Mouse (Mus musculus) kidney, postnatal 0 days (tissue): Measurements from ENCODE around the gene Irgc1. TPM values are rescaled to one million over a fixed set of nuclear protein-coding genes. Genes with fewer than 3 reads are reported as not detected.

ENCODE experiments used
- ATAC-seq: fragments of 200-750 bp; cut with Nextera tagmentation; replicated peaks from 2 replicates; pipeline ENCODE4 v1.8.0; 2017; ENCODE audit warnings: low read depth, moderate number of reproducible peaks, moderate TSS enrichment, moderate library complexity; ENCODE audit not compliant: low FRiP score
- DNase-seq: peaks from one replicate; pipeline ENCODE4 v3.0.0-alpha.2; 2016; ENCODE audit warnings: low spot score
- H3K27ac ChIP-seq: fragments of 300-500 bp; sonication (generic); 2 replicates; pipeline ENCODE4 v1.5.1; 2014; ENCODE audit warnings: mild to moderate bottlenecking
- H3K27me3 ChIP-seq: fragments of 300-500 bp; sonication (generic); 2 replicates; pipeline ENCODE4 v1.6.1; 2014; ENCODE audit warnings: low read length, mixed read lengths; ENCODE audit not compliant: insufficient read depth
- H3K36me3 ChIP-seq: fragments of 300-500 bp; sonication (generic); 2 replicates; pipeline ENCODE4 v1.6.1; 2014; ENCODE audit warnings: low read length, mixed read lengths; ENCODE audit not compliant: insufficient read depth
- H3K4me1 ChIP-seq: fragments of 300-500 bp; sonication (generic); replicated peaks from 2 replicates; pipeline ENCODE4 v1.6.1; 2014; ENCODE audit warnings: antibody characterized with exemption, low read length, mixed read lengths; ENCODE audit not compliant: insufficient read depth
- H3K4me2 ChIP-seq: fragments of 300-500 bp; sonication (generic); 2 replicates; pipeline ENCODE4 v1.6.1; 2014; ENCODE audit warnings: mild to moderate bottlenecking, low read length, moderate library complexity, mixed read lengths
- H3K4me3 ChIP-seq: fragments of 300-500 bp; sonication (generic); replicated peaks from 2 replicates; pipeline ENCODE4 v1.5.1; 2014; ENCODE audit warnings: low read depth, low read length
- H3K9ac ChIP-seq: fragments of 300-500 bp; sonication (generic); 2 replicates; pipeline ENCODE4 v1.6.1; 2014; ENCODE audit warnings: low read depth, low read length
- H3K9me3 ChIP-seq: fragments of 300-500 bp; sonication (generic); replicated peaks from 2 replicates; pipeline ENCODE4 v1.6.1; 2016; ENCODE audit warnings: low read length, inconsistent platforms, mixed read lengths
- CTCF ChIP-seq: IDR thresholded peaks from 2 replicates; pipeline ENCODE4 v1.5.1; 2016; ENCODE audit warnings: antibody characterized with exemption, low read depth, mild to moderate bottlenecking, moderate library complexity
- WGBS: fragments of 180-500 bp; shearing (Covaris S2); extraction: QIAGEN DNeasy Blood & Tissue Kit; methylation state at CpG from one replicate; pipeline ENCODE4 v1.1.7; 2014; 5-methylcytosine and 5-hydroxymethylcytosine counted together
- polyA plus RNA-seq: library from polyadenylated mRNA; unstranded; fragments of >200 nt; fragmentation: Nextera tagmentation; extraction: Ambion mirVana; gene quantifications from 2 replicates; pipeline ENCODE4 v1.2.1, GENCODE M21; 2015

The Irgc1 gene
- polyA plus RNA-seq, 1 experiment from 2014 or later, result not detected

- 52% methylated on average over 18 of the region's 18 CpGs for WGBS
- Histone ChIP-seq H3K27me3 (no peaks in the 10 kb centered on the region; the same call in 1 of the 2 replicates), H3K27ac (no peak overlapping the region), H3K9ac (no peak overlapping the region), H3K4me1 (0 out of 2 replicates have a peak, but pooled peaks cover 4% of the 10 kb centered on the region), H3K4me3 (no peak overlapping the region), H3K4me2 (no peak overlapping the region), H3K36me3 (no peaks in the 10 kb centered on the region), H3K9me3 (no peaks in the 10 kb centered on the region)
- no peak for TF ChIP-seq CTCF
- ATAC-seq (no peak), DNase-seq (no peak)
These were observed 28.2 kb upstream of the Irgc1 start for GRCm38 (mm10) chr7:24480121-24480941.

DNA sequence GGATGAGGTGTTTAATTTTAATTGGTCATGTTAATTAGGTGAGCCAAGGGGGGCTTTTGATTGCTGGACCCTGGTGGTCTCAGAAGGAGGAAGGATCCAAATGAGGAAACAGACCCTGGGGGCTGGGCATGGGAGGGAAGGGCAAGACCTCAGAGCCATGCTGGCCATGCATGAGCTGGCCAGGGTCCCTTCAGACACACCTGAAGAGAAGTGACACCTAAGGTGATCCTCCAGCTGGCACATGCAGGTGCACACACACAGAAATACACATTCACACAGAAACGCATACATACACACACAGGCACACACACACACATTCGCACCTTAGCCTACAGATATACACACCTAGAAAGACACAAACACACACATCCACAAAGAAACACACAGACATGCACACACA is 27.6 kb upstream of the Irgc1 start:
- no peak overlapping the region for H3K4me3 ChIP-seq
- H3K36me3 ChIP-seq, result no peaks in the 10 kb centered on the region
- no peak overlapping the region for H3K27ac ChIP-seq
- H3K4me1 ChIP-seq, result 0 out of 2 replicates have a peak, but pooled peaks cover 4% of the 10 kb centered on the region
- ATAC-seq (no peak), DNase-seq (no peak)
- TF ChIP-seq CTCF, result no peak
- no peak overlapping the region for H3K4me2 ChIP-seq
- WGBS, result 95% methylated on average over 2 of the region's 2 CpGs
- H3K9ac ChIP-seq, result no peak overlapping the region
- H3K9me3 ChIP-seq, result no peaks in the 10 kb centered on the region
- H3K27me3 ChIP-seq, result no peaks in the 10 kb centered on the region; the same call in 1 of the 2 replicates

DNA sequence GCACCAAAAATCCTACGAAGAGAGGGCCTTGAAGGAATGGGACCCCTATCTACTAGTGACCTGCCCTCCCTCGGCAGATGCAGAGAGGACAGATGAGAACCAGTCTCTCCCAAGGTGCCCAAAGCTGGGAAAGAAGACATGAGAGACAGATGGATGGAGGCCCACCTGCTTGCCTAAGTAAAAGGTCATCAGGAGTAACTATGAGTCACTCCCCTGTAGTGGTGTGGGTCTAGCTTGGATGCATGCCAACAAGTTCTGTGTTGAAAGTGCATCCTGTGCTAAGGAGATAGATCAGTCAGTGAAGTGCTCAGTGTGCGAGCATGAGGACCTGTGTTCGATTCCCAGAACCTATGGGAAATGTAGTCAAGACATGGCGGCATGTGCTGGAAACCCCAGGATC is 26.8 kb upstream of the Irgc1 start:
- no peak for ATAC-seq
- WGBS, result 82% methylated on average over 5 of the region's 5 CpGs
- H3K27ac ChIP-seq, result no peak overlapping the region
- H3K4me2 ChIP-seq, result no peak overlapping the region
- no peaks in the 10 kb centered on the region; the same call in 1 of the 2 replicates for H3K27me3 ChIP-seq
- no peak overlapping the region for H3K9ac ChIP-seq
- H3K4me1 ChIP-seq, result 0 out of 2 replicates have a peak, but pooled peaks cover 4% of the 10 kb centered on the region
- DNase-seq, result no peak
- H3K36me3 ChIP-seq, result no peaks in the 10 kb centered on the region
- H3K4me3 ChIP-seq, result no peak overlapping the region
- no peaks in the 10 kb centered on the region for H3K9me3 ChIP-seq
- no peak for TF ChIP-seq CTCF

DNA sequence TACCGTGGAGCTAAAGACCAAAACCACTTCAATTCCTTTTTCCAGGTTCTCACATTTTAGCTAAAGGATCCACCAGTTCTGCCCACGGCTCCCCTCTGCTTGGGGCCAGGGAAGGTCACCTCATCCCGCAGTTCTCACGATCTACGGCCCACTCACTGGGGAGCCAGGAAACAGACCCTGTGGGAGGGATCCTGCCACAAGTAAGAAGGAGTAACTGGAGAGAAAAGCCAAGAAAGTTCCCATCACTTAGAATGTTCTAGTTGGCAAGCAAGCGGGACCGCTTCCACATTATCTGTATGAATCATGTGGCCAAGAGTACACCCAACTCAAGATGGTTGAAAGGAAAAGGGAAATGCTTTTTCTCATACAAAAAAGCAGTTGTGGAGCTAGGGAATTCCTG is 24.8 kb upstream of the Irgc1 start:
- Histone ChIP-seq H3K4me2 (no peak overlapping the region), H3K9me3 (no peaks in the 10 kb centered on the region), H3K36me3 (no peaks in the 10 kb centered on the region), H3K27ac (no peak overlapping the region), H3K4me1 (0 out of 2 replicates have a peak, but pooled peaks cover 4% of the 10 kb centered on the region), H3K27me3 (no peaks in the 10 kb centered on the region; the same call in 1 of the 2 replicates), H3K9ac (no peak overlapping the region), H3K4me3 (no peak overlapping the region)
- no peak for TF ChIP-seq CTCF
- no peak for DNase-seq
- no peak for ATAC-seq
- 74% methylated on average over 7 of the region's 7 CpGs for WGBS

GRCm38 (mm10) chr7:24476338-24476737 is 24.2 kb upstream of the Irgc1 start:
- H3K9me3 ChIP-seq, result no peaks in the 10 kb centered on the region
- H3K4me1 ChIP-seq, result 0 out of 2 replicates have a peak, but pooled peaks cover 2% of the 10 kb centered on the region
- DNase-seq (no peak), ATAC-seq (no peak)
- no peak overlapping the region for H3K9ac ChIP-seq
- H3K4me3 ChIP-seq, result no peak overlapping the region
- H3K27ac ChIP-seq, result no peak overlapping the region
- H3K27me3 ChIP-seq, result no peaks in the 10 kb centered on the region; the same call in 1 of the 2 replicates
- 78% methylated on average over 8 of the region's 8 CpGs for WGBS
- H3K36me3 ChIP-seq, result no peaks in the 10 kb centered on the region
- TF ChIP-seq CTCF, result no peak
- H3K4me2 ChIP-seq, result no peak overlapping the region

GRCm38 (mm10) chr7:24474811-24475506 is 22.9 kb upstream of the Irgc1 start:
- Histone ChIP-seq H3K4me2 (no peak overlapping the region), H3K27ac (no peak overlapping the region), H3K4me3 (no peak overlapping the region), H3K9ac (no peak overlapping the region), H3K4me1 (no peaks in the 10 kb centered on the region), H3K9me3 (no peaks in the 10 kb centered on the region), H3K27me3 (no peaks in the 10 kb centered on the region), H3K36me3 (no peaks in the 10 kb centered on the region)
- peak; percentile 44; the same call in 1 of the 2 replicates for TF ChIP-seq CTCF
- ATAC-seq, result no peak
- DNase-seq, result no peak
- 45% methylated on average over 21 of the region's 21 CpGs for WGBS
